Mouse (Mus musculus) natural killer cell, adult 2 months (primary cell): ENCODE data around the gene Ttll11.
A peak's percentile ranks its signal among the peaks of the same experiment; 100 is the strongest.

Experiments used
- DNase-seq, 2 experiments: peaks; one replicate each; pipeline ENCODE4 v3.0.0; 2022; ENCODE audit warnings: low spot score in 2 of 2

Gene Ttll11

DNA sequence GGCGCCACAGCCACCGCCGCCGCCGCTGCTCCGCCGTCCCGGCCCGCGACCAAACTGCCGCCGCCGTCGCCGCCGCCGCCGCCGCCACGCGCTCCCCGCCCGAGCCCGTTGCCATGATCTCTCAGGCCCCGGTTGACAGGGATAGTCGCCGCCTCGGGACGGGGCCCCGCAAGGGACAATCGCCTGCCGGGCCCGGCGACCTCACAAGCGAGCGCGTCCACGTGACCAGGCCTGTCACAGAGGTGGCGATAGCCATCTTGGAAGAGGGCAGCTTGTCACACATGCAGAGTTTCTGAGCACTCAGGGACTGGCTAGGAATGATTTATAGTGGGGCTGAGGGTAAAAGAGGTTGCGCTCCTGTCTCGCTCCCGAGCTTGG is at the start of gene Ttll11:
Gene Ttll11 (minus strand): TSS at position 270 of the 378 bp plus-strand sequence.
- DNase-seq = peak; percentile 79 to 88

DNA sequence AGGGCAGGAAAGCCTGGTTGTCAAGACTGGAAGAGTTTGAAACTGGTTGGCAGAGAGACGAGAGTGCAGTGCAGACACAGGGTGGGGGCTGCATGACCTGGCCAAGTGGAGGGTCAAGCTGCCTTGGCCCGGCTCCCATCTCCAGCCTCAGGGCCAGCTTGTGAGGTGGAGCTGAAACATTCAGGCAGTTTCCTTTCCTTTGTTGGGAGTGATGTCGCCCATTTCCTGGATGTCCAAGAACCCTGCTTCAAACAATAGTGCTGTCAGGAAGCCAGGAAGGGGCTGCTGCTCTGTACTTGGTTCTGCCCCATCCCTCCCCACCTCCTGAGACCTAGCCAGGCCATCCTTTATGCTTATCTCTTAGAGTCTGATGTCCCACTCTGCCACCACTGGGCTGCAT is 43.6 kb upstream of the Ttll11 start:
- no peak for DNase-seq

DNA sequence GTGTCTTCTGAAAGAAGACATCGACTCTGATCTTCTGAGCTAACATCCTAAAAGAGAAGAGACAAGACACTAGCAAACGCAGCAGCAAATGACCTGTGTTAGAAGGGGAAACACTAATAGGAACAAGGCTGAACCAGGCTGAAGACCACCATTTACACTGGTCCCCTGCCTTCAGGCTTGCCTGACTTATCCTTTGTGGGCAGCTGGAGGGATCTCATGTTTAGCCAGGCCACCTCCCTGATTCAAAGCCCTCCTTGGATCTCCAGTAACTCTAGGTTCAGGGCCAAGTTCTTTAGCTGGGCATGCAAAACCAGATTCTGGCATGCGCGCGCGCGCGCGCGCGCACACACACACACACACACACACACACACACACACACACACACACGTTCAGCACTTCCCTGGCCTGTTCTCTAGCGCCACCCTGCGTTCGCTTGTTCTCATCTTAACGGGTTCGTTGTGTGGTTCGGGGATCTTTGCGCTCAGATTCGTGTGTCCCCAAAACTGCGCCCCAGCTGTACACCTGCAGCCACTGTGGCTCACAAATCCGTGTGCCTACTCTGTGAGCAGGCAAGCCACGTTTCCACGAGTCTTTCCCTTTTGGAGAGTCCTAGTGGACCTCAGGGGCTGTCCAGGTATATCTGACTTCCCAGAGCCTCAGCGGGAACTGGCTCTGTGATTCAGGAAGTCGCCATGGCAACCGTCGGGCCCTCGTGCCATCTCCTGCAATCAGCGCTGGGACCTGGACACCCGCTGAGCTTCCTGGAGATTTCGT is 41.9 kb upstream of the Ttll11 start:
- peak; percentile 30 to 40 for DNase-seq

DNA sequence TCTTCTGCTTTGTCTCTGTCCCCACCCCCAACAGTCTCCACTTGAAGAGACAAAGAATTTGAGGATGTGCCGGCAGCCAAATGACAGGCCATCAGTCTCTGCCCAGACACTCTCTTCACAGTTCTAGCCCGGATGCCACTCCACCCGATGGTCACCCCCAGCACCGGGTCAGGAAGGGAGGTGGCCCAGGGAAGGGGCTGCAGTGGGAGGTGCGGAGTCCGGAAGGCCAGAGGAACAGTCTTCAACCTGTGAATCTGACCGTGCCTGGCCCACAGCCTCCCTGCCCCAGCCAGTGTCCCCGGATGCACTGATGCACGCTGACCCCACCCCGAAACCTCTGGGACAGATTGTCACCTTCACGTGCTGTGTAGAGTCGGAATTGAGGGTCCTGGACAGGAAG is 33.3 kb upstream of the Ttll11 start:
- DNase-seq = no peak

DNA sequence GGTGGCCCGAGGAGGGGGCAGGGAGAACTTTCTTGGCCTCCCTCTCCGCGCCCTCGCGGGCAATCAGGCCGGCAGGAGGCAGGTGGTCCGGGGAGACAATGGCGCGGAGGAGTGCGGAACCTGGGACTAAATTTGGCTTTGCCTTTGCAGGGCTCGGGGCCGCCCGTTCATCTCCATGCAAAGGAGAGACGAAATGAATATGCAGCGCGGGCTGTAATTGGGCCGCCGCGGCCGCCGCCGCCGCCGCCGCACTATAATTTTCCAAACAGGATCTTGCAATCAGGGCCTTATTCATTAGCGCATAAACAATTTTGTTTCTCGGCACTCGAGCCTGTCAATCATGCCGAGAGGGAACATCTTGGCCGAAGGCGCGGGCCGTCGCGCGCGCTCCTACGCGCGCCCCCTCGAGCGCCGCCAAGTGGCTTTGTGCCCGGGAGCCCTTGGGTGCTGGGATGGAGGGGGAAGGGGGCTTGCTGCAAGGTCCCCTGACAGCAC is 31.7 kb upstream of the Ttll11 start:
- DNase-seq = no peak

DNA sequence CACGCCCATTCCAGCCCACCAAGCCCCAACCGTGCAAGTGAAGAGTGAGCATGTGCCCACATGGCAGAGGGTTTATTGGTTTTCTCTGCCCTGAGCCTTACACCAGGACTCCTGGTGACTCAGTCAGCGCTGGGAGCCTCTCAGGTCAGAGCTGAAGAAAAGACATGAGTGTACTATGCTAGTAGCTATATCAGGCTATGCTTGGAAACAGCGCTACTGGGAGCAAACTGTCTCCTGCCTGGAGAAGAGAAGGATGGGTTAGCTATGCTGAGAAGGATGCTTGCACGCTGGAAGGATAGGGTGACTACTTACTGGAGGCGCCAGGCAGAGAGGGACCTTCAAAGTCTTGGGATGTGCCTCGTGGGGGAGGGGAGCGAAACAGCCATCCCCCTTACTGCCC is 30.9 kb upstream of the Ttll11 start:
- no peak for DNase-seq

DNA sequence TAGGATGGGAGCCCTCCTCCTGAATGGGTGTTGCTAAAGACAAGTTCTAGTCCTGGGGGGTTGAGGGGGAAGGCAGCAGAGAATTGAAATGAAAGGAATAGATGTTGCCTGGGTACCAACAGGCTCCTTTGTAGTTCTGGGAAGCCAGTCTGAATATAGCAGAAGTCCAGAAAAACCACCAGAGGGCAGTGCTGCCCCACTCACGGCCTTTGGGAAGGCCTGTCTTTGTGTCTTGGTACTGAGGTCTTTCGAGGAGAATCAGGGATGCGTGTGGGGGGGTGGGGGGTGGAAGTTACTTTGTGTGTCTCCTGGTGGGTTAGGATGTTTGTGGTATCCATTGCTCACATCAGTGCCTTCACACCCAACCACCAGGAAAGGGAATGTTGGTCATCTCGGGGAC is 29.7 kb upstream of the Ttll11 start:
- DNase-seq = peak in 1 of 2 experiments; percentile 58

DNA sequence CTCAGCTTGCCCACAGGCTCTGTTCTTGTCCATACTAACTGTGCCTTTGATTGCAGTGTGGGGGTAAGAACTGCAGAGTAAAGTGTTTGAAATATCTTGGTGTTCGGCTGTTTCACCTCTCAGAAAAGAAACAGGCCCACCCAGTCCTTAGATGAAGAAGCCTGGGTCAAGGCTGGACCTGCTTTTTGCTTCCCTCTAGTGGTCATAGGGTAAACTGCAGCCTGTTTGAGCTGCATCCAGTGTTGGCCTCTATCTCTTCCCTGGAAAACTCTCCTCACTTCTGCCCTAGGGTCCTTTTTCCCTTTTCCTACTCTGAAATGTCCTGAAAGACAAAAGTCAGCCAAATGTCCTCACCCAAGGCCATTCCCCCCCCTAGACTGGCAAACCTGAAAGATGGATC is 28.4 kb upstream of the Ttll11 start:
- peak; percentile 39 to 43 for DNase-seq

DNA sequence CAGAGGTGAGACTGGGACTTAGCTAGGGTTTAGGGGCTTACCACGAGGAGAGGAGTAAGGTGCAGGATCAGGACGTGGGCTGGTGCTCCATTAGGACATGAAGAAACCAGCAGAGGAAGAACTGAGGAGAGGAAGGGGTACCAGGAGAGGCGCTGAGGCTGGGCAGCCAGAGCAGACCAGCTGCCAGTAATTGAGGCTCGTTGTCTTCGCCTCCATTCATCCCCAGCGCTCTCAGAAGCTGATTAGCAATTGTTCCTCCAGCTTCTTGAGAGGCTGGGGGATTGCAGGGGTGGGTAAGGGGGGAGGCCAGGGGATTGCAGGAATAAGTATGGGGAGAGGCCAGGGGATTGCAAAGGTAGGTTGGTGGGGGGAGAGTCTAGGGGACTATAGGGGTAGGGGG is 22.5 kb upstream of the Ttll11 start:
- no peak for DNase-seq

DNA sequence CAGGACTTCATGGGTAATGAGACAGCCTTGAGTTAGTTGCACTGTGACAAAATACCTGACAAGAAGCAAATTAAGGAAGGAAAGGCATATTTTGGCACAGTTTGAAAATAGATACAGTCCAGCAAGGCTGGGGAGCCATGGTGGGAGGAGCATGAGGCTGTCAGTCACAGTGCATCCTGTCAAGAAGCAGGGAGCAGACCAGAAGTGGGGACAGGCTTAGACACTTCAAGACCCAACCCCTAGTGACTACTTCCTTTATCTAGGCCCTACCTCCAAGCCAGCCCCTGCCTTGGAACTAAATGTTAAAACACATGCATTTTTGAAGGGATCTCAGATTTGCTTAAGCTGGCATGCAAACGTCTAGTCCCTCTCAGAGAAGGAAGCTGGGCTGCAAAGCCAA is 20.7 kb upstream of the Ttll11 start:
- no peak for DNase-seq

DNA sequence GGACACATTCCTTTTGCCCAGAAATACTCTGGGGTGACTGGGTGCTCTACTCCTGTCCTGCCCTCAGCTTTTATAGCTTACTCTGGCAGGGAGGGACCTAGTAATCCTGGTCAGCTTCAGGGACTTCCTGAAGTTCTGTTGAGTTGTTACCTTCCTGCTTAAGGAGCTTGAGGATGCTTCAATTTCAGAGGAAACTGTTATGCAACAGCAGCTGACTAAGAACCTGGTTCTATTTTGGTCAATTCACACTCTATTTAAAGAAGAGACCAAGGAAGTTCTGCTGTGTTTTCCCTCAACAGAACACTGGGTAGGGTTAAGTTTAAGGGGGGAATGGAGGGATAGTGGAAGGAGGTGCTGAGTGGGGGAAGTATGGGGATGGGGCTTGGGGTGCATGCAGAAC is 19.5 kb upstream of the Ttll11 start:
- no peak for DNase-seq

DNA sequence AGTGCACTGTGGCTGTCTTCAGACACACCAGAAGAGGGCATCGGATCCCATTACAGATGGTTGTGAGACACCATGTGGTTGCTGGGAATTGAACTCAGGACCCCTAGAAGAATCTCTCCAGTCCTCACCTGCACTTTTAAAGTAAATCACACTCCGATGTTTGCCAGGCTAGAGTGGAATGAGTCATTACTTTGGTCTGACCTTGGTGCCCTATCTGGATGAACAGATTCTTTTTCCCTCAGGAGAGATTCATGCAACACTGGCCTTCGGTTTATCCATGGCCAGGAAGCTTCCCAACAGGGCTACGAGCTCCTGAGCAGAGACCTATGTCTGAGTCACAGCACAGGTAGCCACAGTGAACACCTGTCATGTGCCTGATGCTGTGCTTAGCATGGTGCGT is 18.7 kb upstream of the Ttll11 start:
- DNase-seq = no peak

DNA sequence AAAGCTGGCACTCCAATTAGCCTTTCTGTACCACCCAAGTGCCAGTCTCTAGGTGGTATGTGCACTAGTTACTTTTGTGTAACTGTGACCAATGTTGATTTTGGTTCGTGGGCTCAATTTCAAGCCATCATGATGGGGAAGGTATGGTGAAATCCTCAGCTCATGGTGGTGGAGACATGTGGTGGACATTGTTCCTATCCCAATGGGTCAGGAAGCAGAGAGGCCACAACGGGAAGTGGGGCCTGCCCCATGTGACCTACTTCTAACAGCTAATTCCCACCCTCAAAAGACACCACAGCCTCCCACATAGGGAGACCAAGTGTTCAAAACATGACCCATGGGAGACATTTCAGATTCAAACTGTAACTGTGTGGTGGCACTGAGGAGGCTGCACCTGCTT is 17.0 kb upstream of the Ttll11 start:
- no peak for DNase-seq

DNA sequence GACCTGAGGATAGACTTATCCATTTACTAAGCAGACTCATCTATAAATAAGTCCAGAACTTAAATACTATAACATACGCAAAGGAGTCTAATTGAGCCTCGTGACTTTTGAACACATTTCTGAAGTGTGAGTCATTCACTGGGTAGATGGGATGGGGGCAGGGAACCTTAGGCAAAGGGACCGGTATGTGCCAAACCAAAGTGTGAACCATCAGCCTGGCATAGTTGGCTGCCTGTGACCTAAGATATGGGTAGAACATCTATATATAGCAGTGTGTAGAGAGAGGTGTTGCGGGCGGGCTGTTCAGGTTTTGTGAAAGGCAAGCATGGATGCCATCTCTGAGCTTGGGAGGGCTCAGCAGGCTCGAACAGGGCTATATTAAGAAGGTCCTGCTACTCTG is 14.6 kb upstream of the Ttll11 start:
- peak; percentile 62 to 80 for DNase-seq

DNA sequence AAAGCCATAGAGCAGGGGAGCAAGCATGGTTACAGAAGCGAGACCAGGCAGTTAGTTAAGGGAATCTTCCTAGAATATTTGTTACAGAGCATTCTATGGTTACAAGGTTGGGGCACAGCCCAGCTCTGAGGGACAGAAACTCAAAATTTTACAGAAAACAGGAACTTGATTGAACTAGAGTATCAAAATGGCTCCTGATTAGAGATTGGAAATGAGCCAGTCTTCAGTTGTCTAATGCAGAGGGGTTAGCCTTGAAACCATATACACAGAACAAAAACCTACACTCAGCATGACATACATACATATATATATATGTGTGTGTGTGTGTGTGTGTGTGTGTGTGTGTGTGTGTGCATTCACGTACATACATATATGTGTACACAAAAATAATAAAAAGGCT is 13.8 kb upstream of the Ttll11 start:
- DNase-seq = no peak

DNA sequence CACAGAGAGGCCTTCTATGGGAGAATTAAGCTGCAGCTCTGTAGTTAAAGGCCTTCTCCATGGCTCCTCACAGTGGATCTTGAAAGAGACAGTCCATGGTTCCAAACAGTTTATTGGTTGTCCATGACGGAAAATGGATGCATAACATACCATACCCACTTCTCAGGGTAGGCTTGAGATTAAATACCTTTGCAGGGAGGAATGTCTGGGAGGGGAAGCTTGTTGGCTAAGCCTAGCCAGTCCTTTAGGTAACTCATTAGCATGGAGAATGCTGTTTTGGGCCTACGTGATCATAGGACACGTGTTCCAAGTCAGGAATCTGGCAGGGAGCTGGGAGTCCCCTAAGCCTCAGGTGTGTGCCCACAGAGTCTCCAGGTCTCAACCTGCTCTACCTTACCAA is 12.5 kb upstream of the Ttll11 start:
- no peak for DNase-seq

DNA sequence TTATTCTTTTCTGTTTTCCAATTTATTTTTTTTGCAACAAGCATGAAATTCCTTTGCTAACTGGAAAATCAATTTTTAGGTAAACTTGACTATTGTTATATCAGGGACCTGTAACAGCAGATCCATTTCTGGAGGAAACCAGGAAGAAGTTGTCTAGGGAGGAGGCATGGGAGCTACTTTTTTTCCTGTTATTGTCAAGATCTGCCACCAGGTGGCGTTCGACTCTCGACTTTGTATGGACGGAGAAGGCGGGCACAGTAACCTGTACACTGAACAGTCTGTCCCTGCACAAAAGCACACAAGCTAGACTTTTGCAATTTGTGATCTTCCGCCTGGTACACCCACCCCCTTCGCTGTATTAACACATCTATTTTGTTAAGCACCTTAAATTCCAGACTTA is 4.2 kb upstream of the Ttll11 start:
- DNase-seq = peak; percentile 56 to 59

DNA sequence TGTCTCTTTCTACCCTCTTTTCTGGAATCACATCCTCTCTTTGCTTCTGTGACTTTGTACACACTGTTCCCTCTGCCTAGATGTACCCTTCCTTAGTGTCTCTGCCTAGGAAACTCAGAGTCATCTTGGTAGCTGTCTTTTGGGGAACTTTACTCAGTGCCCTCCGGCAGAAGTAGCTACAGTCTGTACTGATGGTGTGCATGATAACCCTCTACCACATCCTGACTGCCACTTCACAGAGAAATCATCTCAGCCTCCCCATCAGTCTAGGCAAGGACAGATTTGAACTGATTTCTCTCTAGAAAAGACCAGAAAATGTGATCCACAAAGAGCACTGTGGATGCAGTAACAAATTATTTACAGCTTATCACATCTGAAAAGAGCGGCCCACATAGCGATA is 2.2 kb upstream of the Ttll11 start:
- DNase-seq = peak; percentile 56 to 79

DNA sequence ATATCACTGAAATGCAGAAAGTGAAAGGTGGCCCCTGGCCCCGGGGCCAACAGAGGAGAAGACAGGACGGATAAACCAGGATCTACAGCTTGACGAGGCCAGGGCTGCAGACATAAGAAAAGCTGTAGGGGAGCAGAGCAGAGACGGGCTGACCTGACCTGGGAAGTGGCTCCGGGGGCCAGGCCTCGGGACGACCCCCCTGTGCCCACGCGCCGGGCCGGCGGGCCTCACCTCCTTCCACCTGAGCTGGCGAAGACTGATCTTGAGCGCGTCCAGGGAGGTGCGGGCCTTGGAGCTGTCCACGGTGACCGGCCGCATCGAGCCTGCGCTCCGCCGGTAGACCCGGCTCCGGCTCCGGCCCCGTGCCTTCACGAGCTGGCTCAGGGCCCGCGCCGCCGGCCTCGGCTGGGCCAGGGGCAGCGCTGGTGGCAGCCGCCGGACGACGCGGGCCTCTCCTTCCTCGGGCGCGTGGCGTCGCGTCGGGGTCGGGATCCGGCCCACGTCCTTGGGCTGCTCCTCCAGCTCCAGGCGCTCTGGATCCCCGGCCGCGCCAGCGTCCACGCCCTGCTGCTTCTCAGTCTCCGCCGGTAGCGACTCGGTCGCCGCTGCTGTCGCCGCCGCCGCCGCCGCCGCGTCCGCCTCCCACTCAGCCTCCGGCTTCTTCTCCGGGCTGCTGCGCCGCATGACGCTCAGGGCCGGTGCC is 621 bp downstream of the Ttll11 start:
- peak in 1 of 2 experiments; percentile 20 for DNase-seq

DNA sequence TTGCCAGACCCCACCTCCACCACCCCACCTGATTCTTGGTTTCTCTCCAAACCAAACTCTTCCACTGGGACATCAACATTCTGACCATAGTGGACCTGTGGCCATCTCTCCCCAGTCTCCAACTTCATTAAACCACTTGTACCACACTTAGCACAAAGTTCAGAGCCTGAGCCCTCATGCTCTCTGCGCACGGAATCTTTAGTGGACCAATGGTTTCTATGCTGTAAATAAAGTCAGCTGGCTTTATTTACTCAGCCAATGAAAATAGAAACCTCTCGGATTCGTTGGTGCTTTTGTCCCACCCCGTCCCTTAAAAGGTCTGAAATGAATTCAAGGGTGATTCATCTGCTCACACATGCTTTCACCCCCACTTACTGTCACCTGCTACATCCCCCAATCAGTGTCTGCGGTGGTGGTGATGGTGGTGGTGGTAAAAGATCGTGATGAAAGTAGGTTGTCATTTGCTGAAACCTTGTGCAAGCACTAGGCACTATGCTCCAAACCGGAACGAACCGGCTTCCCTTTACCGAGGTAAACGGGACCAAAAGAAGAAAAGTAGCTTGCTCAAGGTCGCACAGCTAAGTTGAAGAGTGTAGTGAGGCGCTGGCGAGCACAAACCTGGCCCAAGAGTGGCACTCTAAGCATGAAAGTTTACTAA is 1.3 kb downstream of the Ttll11 start:
- DNase-seq = peak; percentile 81 to 86

DNA sequence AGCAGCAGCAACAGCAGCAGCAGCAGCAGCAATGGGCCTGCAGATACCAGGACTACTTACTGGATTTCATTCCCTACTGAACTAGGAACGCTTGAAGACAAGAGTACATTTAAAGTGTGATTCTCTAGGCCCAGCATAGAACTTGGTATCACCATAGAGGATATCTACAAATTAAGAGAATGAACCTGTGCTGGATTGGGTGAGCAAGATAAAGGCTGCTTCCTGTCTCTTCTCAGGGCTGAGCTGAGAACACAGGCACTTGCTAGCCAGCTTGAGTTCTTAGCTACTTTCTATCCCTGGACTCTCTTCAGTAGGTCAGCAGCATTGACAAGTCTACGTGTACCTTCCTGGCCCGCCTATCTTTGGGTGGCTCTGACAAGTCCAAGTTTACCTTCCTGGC is 2.0 kb downstream of the Ttll11 start:
- no peak for DNase-seq

DNA sequence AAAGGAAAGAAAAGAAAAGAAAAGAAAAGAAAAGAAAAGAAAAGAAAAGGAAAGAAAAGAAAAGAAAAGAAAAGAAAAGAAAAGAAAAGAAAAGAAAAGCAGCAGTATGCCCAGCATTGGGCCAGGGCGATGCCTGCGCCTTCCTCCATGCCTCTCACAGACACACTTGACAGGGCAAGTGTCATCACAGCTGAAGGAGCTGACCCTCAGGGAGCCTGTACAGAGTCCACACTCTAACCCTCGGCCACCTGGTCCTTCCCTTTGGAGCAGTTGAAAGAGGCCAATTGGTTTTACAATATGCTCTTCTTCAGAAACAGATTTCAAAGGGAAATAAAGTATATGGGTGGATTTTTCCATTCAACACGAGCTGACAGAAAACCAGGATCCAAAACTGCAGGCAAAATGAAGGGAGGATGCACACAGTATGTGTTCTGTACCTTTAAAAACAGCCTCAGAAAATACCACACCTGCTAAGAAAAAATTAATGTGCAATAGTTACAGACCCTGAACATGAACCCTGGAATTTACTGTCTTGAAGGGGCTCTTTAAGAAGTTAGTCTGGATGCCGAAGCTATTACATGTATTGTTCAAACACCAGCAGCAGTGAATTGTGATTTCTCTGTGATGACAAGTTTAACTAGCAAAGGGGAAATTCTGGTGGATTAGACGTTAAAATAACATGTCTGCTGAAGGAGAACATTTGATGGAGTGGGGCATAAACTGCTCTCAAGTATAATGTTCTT is 7.3 kb downstream of the Ttll11 start:
- DNase-seq = no peak
